Mouse (Mus musculus) brain, embryonic 18.5 days (tissue): ENCODE measurements at regions not wholly inside any gene's neighbourhood (a gene's known extent, or its start where the extent isn't known, plus 50 kb on each side); places are given as distances from the start of the nearest gene placed in this dataset.
"Not testable (repeated sequence)": the region's sequence is repeated elsewhere in the genome, so short reads cannot be mapped to it uniquely, and the experiment has no call there.

Source experiments
- DNase-seq: peaks from one replicate; pipeline ENCODE4 v3.0.0-alpha.2; 2012; ENCODE audit warnings: low read depth, low spot score

DNA sequence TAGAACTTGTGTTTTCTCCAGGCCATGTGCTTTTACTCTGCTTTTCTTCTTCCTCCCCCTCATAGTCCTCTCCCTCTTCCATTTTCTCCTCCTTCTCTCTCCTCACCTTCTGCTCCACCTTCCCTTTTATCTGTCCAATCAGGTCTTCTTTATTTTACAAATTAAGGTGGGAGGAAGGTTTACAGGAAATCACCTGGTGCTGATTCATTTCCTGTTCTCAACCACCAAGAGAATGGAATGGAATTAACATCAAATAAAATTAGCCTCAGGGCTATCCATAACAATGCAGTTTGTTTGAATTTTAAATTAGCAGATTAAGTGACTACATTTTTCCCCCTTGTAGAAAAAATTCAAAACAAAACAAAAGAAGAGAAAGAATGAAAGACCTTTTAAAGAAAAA, 414.3 kb upstream of the Slc39a10 start:
- no peak for DNase-seq

DNA sequence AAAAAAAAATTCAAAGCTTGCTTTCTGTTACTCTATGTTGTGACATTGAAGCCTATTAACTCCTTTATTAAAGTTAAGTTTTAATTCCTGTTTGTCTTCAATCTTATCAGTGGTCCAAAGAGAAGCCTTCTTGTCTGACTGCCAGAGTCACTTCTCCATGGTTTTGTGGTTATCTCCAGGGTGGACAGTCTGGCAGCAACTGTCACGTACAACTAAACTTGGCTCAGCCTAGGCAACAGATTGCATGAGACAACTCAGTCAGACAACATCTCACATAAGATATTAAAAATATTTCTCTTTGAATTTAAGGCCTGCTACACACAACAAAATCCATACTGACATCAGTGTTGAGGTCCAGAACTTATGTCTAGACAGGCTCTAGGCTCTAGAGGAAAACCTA, 406.7 kb upstream of the Slc39a10 start:
- DNase-seq = no peak

DNA sequence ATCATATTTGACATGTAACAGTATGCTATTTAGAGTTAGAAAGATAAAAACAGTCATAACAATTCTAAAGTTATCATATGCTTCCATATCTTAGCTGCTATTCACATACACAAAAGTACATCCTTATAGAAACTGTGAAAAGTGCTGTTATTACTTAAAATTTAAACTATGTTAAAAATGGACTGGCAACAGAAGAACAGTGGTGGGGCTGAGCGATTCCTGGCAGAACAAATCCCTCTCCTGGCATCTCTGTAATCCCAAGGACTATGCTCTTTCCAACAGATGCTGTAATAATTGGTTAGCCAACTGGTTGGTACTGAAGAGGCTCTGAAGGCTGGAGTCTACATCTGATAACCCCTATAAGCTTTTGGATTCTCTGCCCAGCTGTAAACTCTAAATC, 393.0 kb upstream of the Slc39a10 start:
- no peak for DNase-seq

DNA sequence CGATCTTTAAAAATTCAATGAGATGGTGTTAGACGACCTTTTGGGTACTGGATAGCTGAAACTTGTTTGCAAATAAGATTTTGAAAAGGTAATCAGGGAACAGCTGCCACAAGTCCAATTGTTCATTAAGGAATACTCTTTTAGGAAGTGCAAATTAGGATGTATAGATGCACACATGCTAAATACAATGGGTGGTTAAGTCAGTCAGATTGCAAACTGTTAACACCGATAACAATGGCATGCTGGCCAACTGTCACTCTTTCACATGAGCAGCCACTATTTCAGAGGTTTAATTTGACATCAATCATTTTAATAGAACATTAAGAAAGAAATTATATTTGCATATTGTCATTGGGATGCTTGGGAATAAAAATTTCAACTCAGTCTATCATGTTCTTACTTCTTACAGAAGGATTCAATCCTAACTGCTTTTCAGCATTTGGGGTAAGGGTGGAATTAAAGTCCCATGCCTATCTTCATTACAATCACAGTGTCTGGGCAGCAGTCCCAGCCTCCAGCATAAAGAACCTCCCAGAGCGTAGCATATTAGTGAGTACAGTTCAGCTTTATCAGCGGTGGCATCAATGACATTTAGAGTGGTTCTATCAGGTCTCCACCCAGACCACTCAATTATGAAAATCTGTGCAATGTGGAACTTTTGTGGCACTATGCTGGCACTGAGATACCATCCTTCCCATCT, 385.8 kb upstream of the Slc39a10 start:
- DNase-seq = no peak

DNA sequence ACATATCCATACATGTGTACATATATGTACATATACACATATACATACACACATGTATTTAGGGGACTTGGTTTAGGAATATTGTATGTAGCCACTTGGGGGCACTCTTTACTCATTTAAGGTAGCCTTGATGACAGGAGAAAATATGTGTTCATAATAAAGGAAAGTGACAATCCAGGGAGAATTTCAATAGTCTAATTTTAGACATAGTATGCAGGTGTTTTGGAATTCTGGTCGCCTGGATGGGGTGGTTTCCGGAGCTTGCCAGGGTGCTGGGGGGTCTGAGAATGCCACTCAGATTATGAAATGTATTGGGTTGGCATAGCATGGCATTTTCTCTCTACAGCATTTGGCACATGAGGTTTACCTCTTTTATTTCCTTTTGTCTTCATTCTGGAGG, 385.2 kb upstream of the Slc39a10 start:
- DNase-seq = peak; percentile 71

DNA sequence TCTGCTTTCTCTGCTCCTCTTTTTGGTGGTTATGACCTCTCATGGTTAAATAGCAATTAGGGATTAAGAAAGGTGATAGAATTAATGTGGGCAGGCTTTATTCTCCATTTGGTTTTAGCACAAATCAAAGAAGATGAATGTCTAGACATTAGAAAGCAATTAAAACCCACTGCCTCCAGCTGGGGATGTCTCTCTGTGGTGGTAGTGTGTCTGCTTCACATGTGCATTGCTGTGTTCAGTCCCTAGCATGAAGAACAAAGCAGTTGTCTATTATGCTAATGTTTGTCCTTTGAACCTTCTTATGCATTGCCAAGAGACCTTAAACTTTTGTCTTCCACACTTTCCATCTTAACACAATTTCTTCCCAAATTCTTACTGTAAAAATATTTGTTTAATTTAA, 379.5 kb upstream of the Slc39a10 start:
- DNase-seq = no peak

DNA sequence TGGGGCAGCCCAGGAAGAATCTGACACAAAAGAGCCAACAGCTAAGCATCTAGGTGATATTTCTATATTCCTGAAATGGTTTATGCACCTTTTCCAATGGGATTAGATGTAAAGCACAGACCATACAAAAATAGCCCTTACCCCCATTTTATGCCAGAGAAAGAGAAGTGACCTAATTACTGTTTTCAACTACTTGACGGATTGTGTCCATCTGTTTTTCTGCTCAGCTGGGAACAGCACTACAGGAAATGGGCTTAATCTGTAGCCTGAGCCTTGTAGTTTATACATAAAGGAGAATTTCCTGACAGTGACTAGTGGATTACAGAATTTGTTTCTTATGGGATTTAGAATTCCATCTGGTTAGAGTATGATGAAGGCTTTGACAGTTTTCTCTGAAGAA, 371.0 kb upstream of the Slc39a10 start:
- no peak for DNase-seq

DNA sequence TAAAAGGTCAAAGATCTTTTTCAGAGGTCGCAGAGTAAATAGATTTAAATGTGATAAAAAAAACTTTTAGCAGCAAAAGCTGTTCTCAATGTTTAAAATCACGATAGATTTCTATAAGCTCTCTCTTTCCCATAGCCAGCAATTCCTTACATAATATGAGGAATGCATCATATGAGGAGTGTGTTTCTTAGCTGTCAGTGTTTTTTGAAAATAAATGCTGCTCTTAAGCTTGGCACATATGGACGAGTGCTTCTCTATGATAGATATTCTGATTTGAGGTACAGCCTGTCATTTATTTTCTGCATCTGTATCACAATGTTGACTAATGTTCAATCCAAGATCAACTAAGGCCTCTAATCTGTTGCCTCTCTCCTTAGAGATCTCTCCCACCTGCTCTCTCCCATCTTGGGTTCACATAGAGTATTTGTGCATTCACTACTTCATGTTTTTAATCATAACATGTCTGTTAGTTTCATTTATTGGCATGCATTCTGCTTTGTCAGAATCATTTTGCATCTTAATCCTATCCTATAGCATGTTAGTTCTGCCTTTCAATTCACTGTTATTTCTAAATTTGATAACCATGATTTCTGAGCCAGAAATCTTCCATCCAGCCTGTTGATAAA, 369.0 kb upstream of the Slc39a10 start:
- no peak for DNase-seq

DNA sequence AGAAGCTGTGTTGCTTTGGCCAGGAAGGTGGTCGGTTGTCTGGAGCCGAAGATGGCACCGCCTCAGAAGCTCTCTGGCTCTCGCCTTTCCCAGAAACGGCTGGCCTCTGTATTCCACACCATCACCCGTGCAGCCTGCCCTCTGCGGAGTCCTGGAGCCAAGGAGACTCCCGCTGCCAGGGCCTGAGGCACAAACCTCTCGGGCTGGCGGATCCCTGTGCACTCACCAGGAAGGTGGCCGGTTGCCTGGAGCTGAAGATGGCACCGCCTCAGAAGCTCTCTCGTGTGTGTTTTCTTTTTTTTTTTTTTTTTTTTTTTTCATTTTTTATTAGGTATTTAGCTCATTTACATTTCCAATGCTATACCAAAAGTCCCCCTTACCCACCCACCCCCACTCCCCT, 358.1 kb upstream of the Slc39a10 start:
- not testable (repeated sequence) for DNase-seq

DNA sequence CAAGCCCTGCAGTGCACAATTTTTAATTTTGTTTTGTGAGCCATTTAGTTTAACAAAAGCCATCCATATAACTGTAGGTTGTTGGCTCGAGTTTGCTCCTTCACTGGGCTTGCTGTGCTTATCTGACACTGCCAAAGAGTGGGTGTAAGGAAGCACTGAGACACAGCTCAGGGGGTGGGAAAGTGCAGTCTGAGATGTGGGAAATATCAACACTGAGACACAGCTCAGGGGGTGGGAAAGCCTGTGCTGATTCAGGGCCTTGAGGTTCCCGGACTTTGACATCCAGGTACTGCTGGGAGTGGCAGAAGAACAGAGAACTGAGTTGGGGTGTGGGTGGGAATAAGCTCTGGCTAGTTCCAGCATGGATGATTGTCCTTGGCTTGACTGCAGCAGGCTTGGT, 324.4 kb upstream of the Slc39a10 start:
- no peak for DNase-seq

DNA sequence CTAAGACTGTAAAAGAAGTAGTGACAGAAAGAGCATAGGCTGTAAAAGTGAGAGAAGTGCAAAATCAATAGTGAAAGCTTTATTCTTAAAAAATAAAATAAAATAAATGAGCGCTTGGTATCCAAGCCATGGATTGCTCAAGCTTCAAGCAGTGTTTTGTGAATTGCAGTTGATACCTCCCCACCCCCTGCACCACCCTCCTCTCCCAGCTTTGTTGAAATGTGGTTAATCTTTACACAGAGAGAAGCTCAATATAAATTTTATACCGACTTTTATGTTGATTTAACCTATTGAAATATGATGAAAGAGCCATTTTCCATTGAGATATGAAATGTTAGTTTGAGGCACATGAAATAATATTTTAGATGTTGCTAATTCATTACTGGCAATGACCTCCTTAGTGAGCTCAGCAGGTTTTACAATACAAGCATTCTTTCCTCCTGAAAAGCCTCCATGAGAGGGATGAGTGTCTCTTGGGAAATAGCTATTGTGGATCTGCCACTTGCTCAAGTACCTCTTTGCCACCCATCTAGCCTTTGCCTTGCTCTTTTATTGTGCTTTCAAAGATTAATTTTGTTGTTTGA, 323.9 kb upstream of the Slc39a10 start:
- DNase-seq = no peak

DNA sequence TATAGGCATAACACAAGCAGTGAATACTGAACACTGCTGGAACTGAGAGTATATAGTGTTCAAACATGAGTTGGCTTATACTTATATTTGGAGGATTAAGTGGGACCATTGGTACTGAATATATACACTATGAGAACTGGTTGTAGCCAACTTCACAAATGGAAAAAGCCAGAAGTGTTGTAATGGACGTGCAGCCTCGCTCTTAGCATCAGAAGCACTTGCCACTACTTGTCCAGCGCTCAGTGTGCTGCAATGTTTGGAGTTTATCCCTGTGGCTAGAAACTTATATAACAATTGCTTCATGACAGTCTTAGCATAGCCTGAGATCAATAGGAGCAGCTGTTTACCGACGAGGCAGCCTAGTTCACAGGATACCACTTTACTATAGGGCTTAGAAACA, 320.8 kb upstream of the Slc39a10 start:
- DNase-seq = no peak

DNA sequence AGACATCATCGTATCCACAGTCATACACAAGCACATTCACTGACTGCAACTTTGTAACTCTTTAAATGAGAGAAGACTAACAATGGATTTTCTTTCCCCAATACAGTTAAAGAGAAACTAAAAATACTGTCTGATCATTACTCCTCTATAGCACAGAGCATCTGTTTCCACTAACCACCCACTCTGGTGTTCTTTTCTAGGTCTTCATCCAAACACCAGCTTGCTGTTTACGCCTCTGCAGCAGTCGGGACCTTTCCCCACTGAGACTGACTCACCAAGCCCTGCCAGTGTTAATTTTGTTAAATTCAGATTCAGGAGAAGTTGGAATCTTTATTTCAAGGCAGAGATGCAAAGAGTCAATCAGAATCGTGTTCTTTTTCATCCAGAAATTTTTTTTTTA, 300.3 kb upstream of the Slc39a10 start:
- DNase-seq = no peak

DNA sequence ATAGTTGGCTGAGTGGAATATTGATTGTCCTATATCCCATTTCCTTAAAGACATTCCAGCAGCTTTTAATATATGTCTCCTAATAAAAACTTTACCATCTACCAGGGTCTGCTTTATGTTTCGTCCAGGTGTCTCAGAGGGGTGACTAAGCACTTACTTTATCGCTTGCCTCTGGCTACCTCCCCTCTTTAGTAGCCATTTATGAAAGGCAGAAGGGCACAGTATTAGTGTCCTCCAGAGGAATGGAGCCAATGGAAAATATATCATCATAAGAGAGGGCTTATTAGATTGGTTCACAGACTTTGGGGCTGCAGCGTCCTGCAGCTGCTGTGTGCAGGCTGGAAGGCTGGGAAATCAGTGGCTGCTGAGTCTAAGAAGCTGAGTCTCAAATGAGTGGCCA, 271.8 kb upstream of the Slc39a10 start:
- no peak for DNase-seq

DNA sequence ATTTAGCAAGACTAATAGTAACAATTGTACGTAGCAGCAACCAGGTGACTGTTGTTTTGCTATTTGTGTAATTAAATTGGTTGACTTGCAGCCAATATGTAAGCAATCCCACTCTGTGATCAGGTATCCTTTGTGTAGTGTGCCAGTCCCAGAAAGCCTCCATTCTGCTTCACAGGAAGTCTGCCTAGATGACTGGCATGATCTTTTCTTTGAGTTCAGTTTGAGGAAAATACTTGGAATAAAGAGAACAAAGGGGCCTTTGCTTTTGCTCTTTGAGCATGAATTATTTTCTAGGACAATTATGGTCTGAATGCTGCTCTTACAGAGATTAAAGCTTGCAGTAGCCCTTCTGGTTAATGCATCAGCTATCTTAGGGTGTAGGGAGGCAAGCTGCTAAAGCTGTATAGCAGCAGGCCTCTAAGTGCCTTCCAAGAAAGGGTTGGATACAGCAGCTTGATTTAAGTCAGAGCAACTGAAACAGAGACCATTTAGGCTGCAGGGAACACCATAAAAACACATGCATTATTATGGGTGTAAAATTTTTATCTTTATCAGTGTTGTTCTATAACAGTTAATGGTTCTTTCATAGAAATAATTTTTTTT, 271.3 kb upstream of the Slc39a10 start:
- no peak for DNase-seq

DNA sequence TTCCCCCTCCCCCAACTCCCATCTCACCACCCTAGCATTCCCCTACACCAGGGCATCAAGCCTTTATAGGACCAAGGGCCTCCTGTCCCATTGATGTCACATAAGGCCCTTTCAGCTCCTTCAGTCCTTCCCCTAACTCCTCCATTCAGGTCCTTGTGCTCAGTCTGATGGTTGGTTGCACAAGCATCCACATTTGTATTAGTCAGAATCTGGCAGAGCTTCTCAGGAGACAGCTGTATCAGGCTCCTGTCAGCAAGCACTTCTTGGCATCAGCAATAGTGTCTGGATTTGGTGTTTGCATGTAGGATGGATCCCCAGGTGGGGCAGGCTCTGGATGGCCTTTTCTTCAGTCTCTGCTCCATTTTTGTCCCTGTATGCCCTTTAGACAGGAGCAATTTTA, 237.4 kb upstream of the Slc39a10 start:
- DNase-seq = not testable (repeated sequence)

DNA sequence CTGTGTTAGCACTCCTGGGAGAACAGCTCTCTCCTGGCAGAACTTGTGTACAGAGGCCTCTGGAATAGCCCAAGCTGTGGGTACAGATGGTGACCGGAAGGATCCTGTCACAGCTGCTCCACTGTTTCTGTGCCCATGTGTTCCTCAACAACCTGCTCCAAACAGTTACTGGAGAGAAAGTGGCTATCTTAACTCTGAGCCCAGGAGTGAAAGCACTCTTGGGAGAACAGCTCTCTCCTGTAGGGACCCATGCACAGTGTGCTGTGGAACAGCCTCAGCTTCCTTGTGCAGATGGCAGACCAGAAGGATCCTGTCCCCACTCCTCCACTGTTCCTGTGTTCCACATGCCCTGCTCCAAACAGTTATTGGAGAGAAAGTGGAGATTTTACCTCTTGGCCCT, 227.0 kb upstream of the Slc39a10 start:
- DNase-seq = no peak

DNA sequence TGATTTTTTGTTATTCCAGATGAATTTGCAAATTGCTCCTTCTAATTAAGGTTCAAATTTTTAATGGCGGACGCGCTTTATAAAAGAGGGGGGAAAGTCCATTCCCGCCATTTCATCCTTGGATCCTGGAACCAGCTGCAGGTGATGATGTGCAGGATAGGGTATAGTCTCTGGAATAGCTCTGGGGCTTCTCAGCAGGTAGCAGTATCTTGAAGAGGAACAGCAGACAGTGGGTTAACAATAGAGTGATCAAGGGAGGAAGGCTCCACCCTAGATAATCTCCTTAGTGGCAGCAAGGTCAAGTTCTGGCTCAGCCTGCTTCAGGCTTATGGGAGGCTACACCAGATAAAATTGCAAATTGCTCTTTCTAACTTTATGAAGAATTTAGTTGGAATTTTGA, 224.0 kb upstream of the Slc39a10 start:
- not testable (repeated sequence) for DNase-seq

DNA sequence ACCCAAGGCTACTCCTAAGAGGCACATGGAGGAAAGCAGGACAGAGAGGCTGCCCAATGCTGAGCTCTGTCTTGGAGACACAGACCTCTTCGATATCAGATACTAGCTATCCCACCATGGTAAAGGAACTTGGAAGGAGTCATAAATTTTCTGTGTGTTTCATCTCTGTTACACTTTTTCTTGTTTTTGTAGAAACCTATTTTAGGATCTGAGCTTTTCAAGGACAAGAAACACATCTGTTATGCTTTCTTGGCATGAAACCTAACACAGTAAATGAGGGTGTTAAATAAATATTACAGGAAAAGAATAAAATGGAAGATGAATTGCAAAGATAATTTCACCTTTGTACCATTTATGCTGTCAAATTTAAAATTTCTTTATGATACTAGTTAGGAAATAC, 219.8 kb upstream of the Slc39a10 start:
- no peak for DNase-seq

DNA sequence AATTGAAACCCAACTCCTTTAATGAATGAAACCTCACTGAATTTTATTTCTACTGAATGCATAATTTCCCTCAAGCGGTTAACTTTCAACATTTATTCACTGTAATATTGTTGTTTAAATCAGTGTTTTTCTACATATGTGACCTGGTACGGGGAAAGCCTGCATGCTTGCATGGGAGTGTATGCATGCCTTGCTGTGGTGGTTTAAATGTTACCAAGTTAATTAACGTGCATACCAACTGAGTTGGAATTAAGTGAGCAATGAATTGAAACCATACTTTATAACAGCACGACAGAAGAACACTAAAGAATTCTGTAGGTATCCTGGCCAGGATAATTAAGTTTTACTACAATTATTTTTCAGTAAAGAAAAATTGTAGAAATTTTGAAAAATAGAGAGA, 211.4 kb upstream of the Slc39a10 start:
- no peak for DNase-seq

DNA sequence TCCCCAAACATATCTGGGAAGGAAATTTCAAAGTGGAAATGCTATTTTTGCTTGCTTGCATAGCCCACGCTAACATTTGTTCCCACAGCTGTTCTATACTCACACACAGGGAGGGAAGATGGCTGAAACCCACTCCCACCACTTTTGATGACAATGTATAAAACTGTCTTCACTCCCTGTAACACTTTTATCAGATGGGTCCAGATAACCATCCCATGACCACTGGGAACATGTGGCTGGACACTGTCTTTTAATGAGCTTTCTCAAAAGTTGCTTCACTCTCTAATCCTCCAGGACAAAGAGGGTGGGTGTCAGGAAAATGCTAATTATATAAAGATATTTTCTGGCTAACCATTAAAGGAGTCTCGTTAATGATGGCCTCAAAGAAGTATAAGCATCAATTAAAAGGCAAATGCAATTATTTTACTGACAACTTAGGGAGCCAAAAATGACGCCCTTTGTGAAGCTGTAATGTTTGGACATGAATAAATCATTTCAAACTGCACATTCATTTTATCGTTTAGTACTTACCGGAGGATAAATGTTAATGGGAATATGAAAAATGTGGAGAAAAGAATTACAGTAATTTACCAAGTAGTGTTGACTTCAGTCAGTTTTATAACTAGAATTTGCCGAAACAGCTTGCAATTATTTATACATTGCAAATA, 210.8 kb upstream of the Slc39a10 start:
- DNase-seq = no peak
